Mouse (Mus musculus) embryonic facial prominence, embryonic 11.5 days (tissue): ENCODE data around the gene Gm28048. TPM values are rescaled to one million over a fixed set of nuclear protein-coding genes. Genes with fewer than 3 reads are reported as not detected.

ENCODE experiments used
- ATAC-seq: fragments of 200-750 bp; cut with Nextera tagmentation; replicated peaks from 2 replicates; pipeline ENCODE4 v1.8.0; 2017; ENCODE audit warnings: low read depth; ENCODE audit not compliant: insufficient number of reproducible peaks, low FRiP score, low TSS enrichment
- DNase-seq: peaks from one replicate; pipeline ENCODE4 v3.0.0-alpha.2; 2015; ENCODE audit warnings: low spot score
- H3K27ac ChIP-seq: fragments of 300-500 bp; sonication (generic); replicated peaks from 2 replicates; pipeline ENCODE4 v1.5.1; 2014; ENCODE audit warnings: mild to moderate bottlenecking, low read depth, low read length, control low read depth
- H3K27me3 ChIP-seq: fragments of 300-500 bp; sonication (generic); 2 replicates; pipeline ENCODE4 v1.6.1; 2014; ENCODE audit warnings: mild to moderate bottlenecking, low read length, moderate library complexity, mixed read lengths; ENCODE audit not compliant: control insufficient read depth, insufficient read depth
- H3K36me3 ChIP-seq: fragments of 300-500 bp; sonication (generic); replicated peaks from 2 replicates; pipeline ENCODE4 v1.6.1; 2014; ENCODE audit warnings: low read depth, mild to moderate bottlenecking, low read length, moderate library complexity, mixed read lengths; ENCODE audit not compliant: control insufficient read depth, insufficient read depth
- H3K4me1 ChIP-seq: fragments of 300-500 bp; sonication (generic); 2 replicates; pipeline ENCODE4 v1.6.1; 2014; ENCODE audit warnings: low read length, mixed read lengths; ENCODE audit not compliant: control insufficient read depth, insufficient read depth
- H3K4me2 ChIP-seq: fragments of 300-500 bp; sonication (generic); 2 replicates; pipeline ENCODE4 v1.6.1; 2014; ENCODE audit warnings: low read depth, mild to moderate bottlenecking, control low read depth, low read length, moderate library complexity
- H3K4me3 ChIP-seq: fragments of 300-500 bp; sonication (generic); 2 replicates; pipeline ENCODE4 v1.5.1; 2014; ENCODE audit warnings: low read depth, low read length, control low read depth
- H3K9ac ChIP-seq: fragments of 300-500 bp; sonication (generic); replicated peaks from 2 replicates; pipeline ENCODE4 v1.6.1; 2014; ENCODE audit warnings: mild to moderate bottlenecking, control low read depth, low read length
- H3K9me3 ChIP-seq: fragments of 300-500 bp; sonication (generic); replicated peaks from 2 replicates; pipeline ENCODE4 v1.6.1; 2016; ENCODE audit warnings: mild to moderate bottlenecking, low read length, inconsistent platforms, mixed read lengths; ENCODE audit not compliant: control insufficient read depth
- WGBS: fragments of 180-500 bp; shearing (Covaris S2); extraction: QIAGEN DNeasy Blood & Tissue Kit; methylation state at CpG from one replicate; pipeline ENCODE4 v1.1.7; 2014; 5-methylcytosine and 5-hydroxymethylcytosine counted together
- polyA plus RNA-seq: library from polyadenylated mRNA; unstranded; fragments of >200 nt; fragmentation: Nextera tagmentation; extraction: Ambion mirVana; gene quantifications from 2 replicates; pipeline ENCODE4 v1.2.1, GENCODE M21; 2014

Gene Gm28048
- 9.5 and 9.8 TPM in 2 replicates for polyA plus RNA-seq

- ATAC-seq (peak; percentile 92), DNase-seq (peak; percentile 95)
- Histone ChIP-seq H3K27me3 (no peaks in the 10 kb centered on the region), H3K9ac (peak within 1 kb of the TSS; percentile 67), H3K9me3 (no peaks in the 10 kb centered on the region), H3K4me3 (peak within 1 kb of the TSS; percentile 62), H3K4me2 (peak within 1 kb of the TSS; percentile 45), H3K4me1 (no peaks in the 10 kb centered on the region), H3K36me3 (no peaks in the 10 kb centered on the region; the same call in 1 of the 2 replicates), H3K27ac (peak within 1 kb of the TSS; percentile 92)
- 3% methylated on average over 42 of the region's 42 CpGs for WGBS
Observed at GRCm38 (mm10) chr11:22981984-22982757, at the start of gene Gm28048, which contains the start of gene Commd1. Gene Gm28048, minus strand, starts transcription at chr11:22982090. Gene Commd1, minus strand, starts transcription at chr11:22982382.

DNA sequence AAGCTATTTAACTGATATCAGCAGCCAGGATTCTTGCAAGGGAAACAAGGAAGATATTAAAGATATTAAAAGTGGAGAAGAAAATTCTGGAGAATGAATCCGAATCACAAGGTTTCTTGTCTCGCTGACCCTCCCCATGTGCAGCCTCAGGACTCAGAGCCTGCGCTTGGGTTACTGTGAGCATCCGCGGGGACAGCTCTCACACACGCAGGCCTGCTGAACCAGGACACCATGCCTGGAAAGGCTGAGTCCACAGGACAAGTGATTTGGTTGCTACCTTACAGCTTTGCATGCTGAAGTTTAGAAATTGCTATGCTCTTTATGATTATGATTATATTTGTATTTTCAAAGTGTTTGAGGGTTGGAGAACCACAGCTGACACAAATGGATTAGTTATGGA lies 47.5 kb upstream of the Gm28048 start:
- no peaks in the 10 kb centered on the region for H3K9me3 ChIP-seq
- WGBS: 80% methylated on average over 6 of the region's 6 CpGs
- no peak for DNase-seq

GRCm38 (mm10) chr11:23028957-23029356 lies 47.1 kb upstream of the Gm28048 start:
- Histone ChIP-seq H3K27me3 (no peaks in the 10 kb centered on the region), H3K36me3 (no peaks in the 10 kb centered on the region), H3K4me3 (no peak overlapping the region), H3K27ac (no peak overlapping the region), H3K9me3 (no peaks in the 10 kb centered on the region), H3K4me1 (no peaks in the 10 kb centered on the region), H3K4me2 (no peak overlapping the region), H3K9ac (no peak overlapping the region)
- WGBS: 77% methylated on average over 3 of the region's 3 CpGs
- ATAC-seq (no peak), DNase-seq (no peak)

More for the DNA sequence above, 47.5 kb upstream of the Gm28048 start:
- Histone ChIP-seq H3K9ac (no peak overlapping the region), H3K27ac (no peak overlapping the region), H3K4me2 (no peak overlapping the region), H3K36me3 (no peaks in the 10 kb centered on the region), H3K4me1 (no peaks in the 10 kb centered on the region), H3K27me3 (no peaks in the 10 kb centered on the region), H3K4me3 (no peak overlapping the region)
- no peak for ATAC-seq

DNA sequence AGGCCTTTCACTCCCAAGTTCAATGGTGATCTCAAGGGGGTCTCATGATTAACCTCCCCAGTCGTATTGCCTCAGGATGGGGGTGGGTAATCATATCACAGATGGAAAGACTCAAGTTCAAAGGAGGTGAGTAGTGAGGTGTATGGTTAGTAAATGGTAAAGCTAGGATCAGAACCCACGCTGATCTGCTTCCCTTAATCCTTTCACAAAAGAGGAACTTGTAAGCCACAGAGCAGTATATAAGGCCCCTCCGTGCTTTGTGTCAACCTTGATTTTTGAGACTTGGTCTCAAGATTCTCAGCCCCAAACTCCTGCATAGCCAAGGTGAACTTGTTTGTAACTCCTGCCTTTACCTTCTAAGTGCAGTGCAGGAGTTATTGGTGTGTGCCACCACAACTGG lies 42.3 kb upstream of the Gm28048 start:
- H3K9me3 ChIP-seq: no peaks in the 10 kb centered on the region
- 77% methylated on average over 3 of the region's 3 CpGs for WGBS
- H3K27me3 ChIP-seq: no peaks in the 10 kb centered on the region
- H3K4me1 ChIP-seq: no peaks in the 10 kb centered on the region
- H3K4me3 ChIP-seq: no peak overlapping the region
- H3K4me2 ChIP-seq: no peak overlapping the region
- ATAC-seq (no peak), DNase-seq (no peak)
- H3K27ac ChIP-seq: no peak overlapping the region
- no peak overlapping the region for H3K9ac ChIP-seq
- no peaks in the 10 kb centered on the region for H3K36me3 ChIP-seq

- ATAC-seq (no peak), DNase-seq (no peak)
- no peaks in the 10 kb centered on the region for H3K27me3 ChIP-seq
- H3K9ac ChIP-seq: no peak overlapping the region
- H3K4me2 ChIP-seq: no peak overlapping the region
- 93% methylated on average over 2 of the region's 2 CpGs for WGBS
- no peak overlapping the region for H3K4me3 ChIP-seq
- no peaks in the 10 kb centered on the region for H3K36me3 ChIP-seq
- no peaks in the 10 kb centered on the region for H3K9me3 ChIP-seq
- H3K4me1 ChIP-seq: no peaks in the 10 kb centered on the region
- no peak overlapping the region for H3K27ac ChIP-seq
Observed at GRCm38 (mm10) chr11:23023155-23023554, 41.3 kb upstream of the Gm28048 start.

DNA sequence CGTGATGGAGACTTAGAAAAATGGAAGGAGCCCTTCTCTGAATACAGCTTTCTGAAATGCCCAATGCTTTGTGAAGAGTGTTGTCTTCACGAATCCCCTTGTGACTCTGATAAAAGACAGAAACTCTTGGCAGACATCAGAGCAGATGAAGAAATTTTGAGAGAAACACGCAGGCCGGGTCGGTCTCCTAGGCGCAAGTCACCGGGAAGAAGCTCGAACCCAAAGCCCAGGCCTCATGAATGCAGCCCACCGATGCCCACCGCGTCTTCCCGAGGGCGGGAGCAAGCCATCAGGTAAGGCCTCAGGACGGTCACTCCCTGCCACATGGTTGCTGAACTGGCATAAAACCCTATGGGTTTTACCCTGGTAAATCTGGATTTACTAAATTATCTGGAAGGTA lies 39.0 kb upstream of the Gm28048 start:
- DNase-seq: no peak

GRCm38 (mm10) chr11:23020116-23020770 lies 38.4 kb upstream of the Gm28048 start:
- DNase-seq (no peak), ATAC-seq (no peak)
- 57% methylated on average over 24 of the region's 24 CpGs for WGBS

More for the DNA sequence above, 39.0 kb upstream of the Gm28048 start:
- ATAC-seq: no peak
- H3K9me3 ChIP-seq: no peaks in the 10 kb centered on the region
- no peak overlapping the region for H3K27ac ChIP-seq
- 90% methylated on average over 14 of the region's 14 CpGs for WGBS
- H3K9ac ChIP-seq: no peak overlapping the region
- H3K4me1 ChIP-seq: no peaks in the 10 kb centered on the region
- H3K36me3 ChIP-seq: no peaks in the 10 kb centered on the region
- H3K4me2 ChIP-seq: no peak overlapping the region
- no peak overlapping the region for H3K4me3 ChIP-seq
- H3K27me3 ChIP-seq: no peaks in the 10 kb centered on the region

DNA sequence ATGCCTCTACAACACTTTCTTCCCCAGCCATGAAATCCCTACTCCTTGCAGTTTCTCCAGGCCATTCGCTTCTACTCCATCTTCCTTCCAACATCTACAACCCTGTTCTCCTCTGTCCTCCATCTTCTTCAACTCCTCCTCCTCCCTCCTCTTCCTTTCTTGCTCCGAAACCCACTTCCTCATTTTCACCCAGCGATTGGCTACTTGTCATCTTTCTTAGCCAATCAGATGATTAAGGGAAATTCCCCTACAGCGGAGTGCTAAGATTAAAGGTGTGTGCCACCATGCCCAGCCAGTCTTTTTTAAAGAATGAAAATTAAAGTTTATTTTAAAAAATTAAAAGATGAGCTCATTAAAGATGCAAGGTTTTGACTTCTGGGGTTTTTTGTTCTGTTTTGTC lies 36.1 kb upstream of the Gm28048 start:
- Histone ChIP-seq H3K36me3 (no peaks in the 10 kb centered on the region), H3K4me2 (no peak overlapping the region), H3K27me3 (no peaks in the 10 kb centered on the region), H3K4me1 (no peaks in the 10 kb centered on the region), H3K27ac (no peak overlapping the region), H3K9me3 (no peaks in the 10 kb centered on the region), H3K4me3 (no peak overlapping the region), H3K9ac (no peak overlapping the region)
- no peak for DNase-seq
- 89% methylated on average over 4 of the region's 4 CpGs for WGBS
- no peak for ATAC-seq

More at GRCm38 (mm10) chr11:23020116-23020770, 38.4 kb upstream of the Gm28048 start:
- no peaks in the 10 kb centered on the region for H3K36me3 ChIP-seq
- H3K4me1 ChIP-seq: no peaks in the 10 kb centered on the region
- no peak overlapping the region for H3K4me2 ChIP-seq
- H3K9me3 ChIP-seq: no peaks in the 10 kb centered on the region
- 0 out of 2 replicates have a peak overlapping the region, but pooled peaks have one; percentile 2 for H3K9ac ChIP-seq
- H3K4me3 ChIP-seq: no peak overlapping the region
- no peak overlapping the region for H3K27ac ChIP-seq
- H3K27me3 ChIP-seq: no peaks in the 10 kb centered on the region
